Mouse (Mus musculus) liver, adult 2 months (tissue): ENCODE measurements at regions not wholly inside any gene's neighbourhood (a gene's known extent, or its start where the extent isn't known, plus 50 kb on each side); places are given as distances from the start of the nearest gene placed in this dataset.

Source experiments
- DNase-seq: peaks from one replicate; pipeline ENCODE4 v3.0.0-alpha.2; 2011; ENCODE audit warnings: low read depth, low spot score; ENCODE audit errors: extremely low read depth
- H3K27ac ChIP-seq: fragments of 200-500 bp; replicated peaks from 2 replicates; pipeline ENCODE4 v1.5.1; 2012; ENCODE audit warnings: low read depth, mild to moderate bottlenecking, control low read depth, inconsistent platforms, low read length; ENCODE audit not compliant: insufficient read depth
- H3K27me3 ChIP-seq: fragments of 200-500 bp; 2 replicates; pipeline ENCODE4 v1.6.1; 2012; ENCODE audit warnings: mild to moderate bottlenecking, moderate library complexity, low read length, inconsistent platforms; ENCODE audit not compliant: control insufficient read depth, insufficient read depth
- H3K36me3 ChIP-seq: fragments of 200-500 bp; 2 replicates; pipeline ENCODE4 v1.6.1; 2012; ENCODE audit warnings: low read length, inconsistent platforms; ENCODE audit not compliant: control insufficient read depth, insufficient read depth
- H3K4me1 ChIP-seq: fragments of 200-500 bp; 2 replicates; pipeline ENCODE4 v1.6.1; 2011; ENCODE audit warnings: low read length; ENCODE audit not compliant: control insufficient read depth, insufficient read depth
- H3K4me3 ChIP-seq: fragments of 200-500 bp; 2 replicates; pipeline ENCODE4 v1.5.1; 2011; ENCODE audit warnings: low read depth, mild to moderate bottlenecking, control low read depth, low read length, moderate library complexity; ENCODE audit not compliant: insufficient read depth
- H3K79me2 ChIP-seq: fragments of 200-500 bp; 2 replicates; pipeline ENCODE4 v1.6.1; 2012; ENCODE audit warnings: inconsistent platforms, mild to moderate bottlenecking, low read length, moderate library complexity; ENCODE audit not compliant: control insufficient read depth, insufficient read depth
- H3K9ac ChIP-seq: fragments of 200-500 bp; 2 replicates; pipeline ENCODE4 v1.6.1; 2012; ENCODE audit warnings: low read depth, mild to moderate bottlenecking, control low read depth, inconsistent platforms, low read length
- CTCF ChIP-seq: fragments of 200-500 bp; IDR thresholded peaks from 2 replicates; pipeline ENCODE4 v1.5.1; 2011; ENCODE audit warnings: low read depth, low read length, control low read depth
- POLR2A ChIP-seq: fragments of 200-500 bp; IDR thresholded peaks from 2 replicates; pipeline ENCODE4 v1.6.1; 2011; ENCODE audit warnings: low read length, control low read depth; ENCODE audit not compliant: insufficient read depth; ENCODE audit errors: extremely low read depth
- whole genome bisulfite sequencing: fragments of 180-500 bp; shearing (Covaris S2); methylation state at CpG from one replicate; pipeline ENCODE4 v1.1.7; 2018; 5-methylcytosine and 5-hydroxymethylcytosine counted together

- Histone ChIP-seq H3K27me3 (no peaks in the 10 kb centered on the region), H3K79me2 (no peaks in the 10 kb centered on the region), H3K27ac (no peak overlapping the region), H3K36me3 (no peaks in the 10 kb centered on the region), H3K9ac (no peak overlapping the region), H3K4me3 (no peak overlapping the region), H3K4me1 (no peaks in the 10 kb centered on the region)
- DNase-seq, result no peak
- 91% methylated on average over 2 of the region's 2 CpGs for WGBS
- TF ChIP-seq POLR2A, result no peak
- no peak for TF ChIP-seq CTCF
These were observed 158.4 kb downstream of the Cartpt start for GRCm38 (mm10) chr13:99742507-99742906.

- H3K4me1 ChIP-seq, result no peaks in the 10 kb centered on the region
- no peaks in the 10 kb centered on the region for H3K79me2 ChIP-seq
- no peak for DNase-seq
- H3K36me3 ChIP-seq, result no peaks in the 10 kb centered on the region
- no peaks in the 10 kb centered on the region for H3K27me3 ChIP-seq
- TF ChIP-seq POLR2A (no peak), CTCF (no peak)
- no peak overlapping the region for H3K9ac ChIP-seq
- no peak overlapping the region for H3K4me3 ChIP-seq
- WGBS, result 67% methylated on average over 2 of the region's 2 CpGs
- no peak overlapping the region for H3K27ac ChIP-seq
These were observed 158.9 kb downstream of the Cartpt start for GRCm38 (mm10) chr13:99741981-99742380.

- Histone ChIP-seq H3K36me3 (no peaks in the 10 kb centered on the region), H3K79me2 (no peaks in the 10 kb centered on the region), H3K27me3 (no peaks in the 10 kb centered on the region), H3K4me3 (no peak overlapping the region), H3K9ac (no peak overlapping the region), H3K4me1 (no peaks in the 10 kb centered on the region), H3K27ac (no peak overlapping the region)
- DNase-seq, result no peak
- 72% methylated on average over 1 of the region's 1 CpGs for WGBS
- TF ChIP-seq POLR2A (no peak), CTCF (no peak)
These were observed 161.5 kb downstream of the Cartpt start for GRCm38 (mm10) chr13:99739420-99739819.

- no peak for DNase-seq
- TF ChIP-seq CTCF (no peak), POLR2A (no peak)
- H3K9ac ChIP-seq, result no peak overlapping the region
These were observed 163.6 kb downstream of the Cartpt start for GRCm38 (mm10) chr13:99737271-99737670.

GRCm38 (mm10) chr13:99729145-99729544 is 171.7 kb downstream of the Cartpt start:
- H3K4me1 ChIP-seq, result no peaks in the 10 kb centered on the region
- WGBS, result 65% methylated on average over 5 of the region's 5 CpGs
- no peak overlapping the region for H3K9ac ChIP-seq
- no peaks in the 10 kb centered on the region for H3K27me3 ChIP-seq
- H3K4me3 ChIP-seq, result no peak overlapping the region
- no peaks in the 10 kb centered on the region for H3K79me2 ChIP-seq
- TF ChIP-seq CTCF (no peak), POLR2A (no peak)
- no peak for DNase-seq
- no peak overlapping the region for H3K27ac ChIP-seq
- no peaks in the 10 kb centered on the region for H3K36me3 ChIP-seq

More at GRCm38 (mm10) chr13:99737271-99737670, 163.6 kb downstream of the Cartpt start:
- H3K27me3 ChIP-seq, result no peaks in the 10 kb centered on the region
- H3K27ac ChIP-seq, result no peak overlapping the region
- no peaks in the 10 kb centered on the region for H3K36me3 ChIP-seq
- no peak overlapping the region for H3K4me3 ChIP-seq
- H3K4me1 ChIP-seq, result no peaks in the 10 kb centered on the region
- no peaks in the 10 kb centered on the region for H3K79me2 ChIP-seq
- WGBS, result 72% methylated on average over 3 of the region's 3 CpGs

GRCm38 (mm10) chr13:99724245-99724644 is 176.6 kb downstream of the Cartpt start:
- no peak for TF ChIP-seq CTCF
- TF ChIP-seq POLR2A, result no peak
- Histone ChIP-seq H3K27ac (no peak overlapping the region), H3K9ac (no peak overlapping the region), H3K36me3 (no peaks in the 10 kb centered on the region), H3K4me1 (no peaks in the 10 kb centered on the region), H3K79me2 (no peaks in the 10 kb centered on the region), H3K4me3 (no peak overlapping the region), H3K27me3 (no peaks in the 10 kb centered on the region)
- WGBS, result 75% methylated on average over 7 of the region's 7 CpGs
- no peak for DNase-seq
